Mouse (Mus musculus) embryonic fibroblast, embryonic 13.5 days (primary cell): Measurements from ENCODE around the gene Eif4enif1.

Experiments
- CTCF ChIP-seq: IDR thresholded peaks from 2 replicates; pipeline ENCODE4 v1.5.1; 2011; ENCODE audit warnings: mild to moderate bottlenecking, control low read depth, low read length, moderate library complexity, borderline replicate concordance; ENCODE audit not compliant: insufficient read depth
- POLR2A ChIP-seq: IDR thresholded peaks from 2 replicates; pipeline ENCODE4 v1.6.1; 2011; ENCODE audit warnings: low read depth, mild to moderate bottlenecking, control low read depth, low read length, moderate library complexity

DNA sequence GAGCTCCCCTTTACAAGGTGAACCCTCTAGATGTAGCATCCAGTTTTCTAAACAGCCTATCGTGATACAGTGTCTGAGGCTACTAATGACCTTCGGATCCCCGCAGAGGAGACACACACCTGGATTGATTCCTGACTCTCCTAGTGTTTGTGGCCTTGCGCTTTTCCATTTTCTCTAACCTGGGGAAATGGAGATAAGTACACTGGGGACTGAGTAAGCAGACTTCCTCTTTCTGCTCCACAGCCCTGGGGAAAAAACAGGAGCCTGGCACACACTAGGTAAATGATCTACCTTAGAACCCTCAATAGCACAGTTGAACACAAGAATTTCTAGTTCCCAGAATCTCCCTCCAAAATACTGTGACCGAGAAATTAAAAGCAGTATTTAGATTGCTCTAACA, 85.7 kb downstream of the Eif4enif1 start:
- TF ChIP-seq POLR2A = no peak
- TF ChIP-seq CTCF = no peak
